Mouse (Mus musculus): ENCODE results near the gene Gm44502. TPM values are rescaled to one million over a fixed set of nuclear protein-coding genes. Genes with fewer than 3 reads are reported as not detected.

The Gm44502 gene
- polyA plus RNA-seq, 1 experiment from 2014 or later: 0.19 TPM

DNA sequence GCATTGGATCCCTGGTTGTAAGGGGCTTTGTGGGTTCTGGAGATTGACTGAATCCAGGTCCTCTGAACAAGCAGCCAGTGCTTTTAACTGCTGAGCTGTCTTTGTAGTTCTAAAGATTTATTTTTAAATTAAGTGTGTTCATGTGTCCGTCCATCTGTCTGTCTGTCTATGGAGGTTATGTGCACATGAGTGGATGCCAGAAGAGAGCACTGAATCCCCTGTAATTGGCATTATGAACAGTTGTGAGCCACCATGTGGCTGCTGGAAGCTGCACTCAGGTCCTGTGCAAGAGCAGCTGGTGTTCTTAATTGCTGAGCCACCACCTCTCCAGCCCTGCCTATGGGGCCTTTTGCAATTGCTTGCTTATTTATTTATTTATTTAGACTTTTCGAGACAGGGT is 31.4 kb downstream of the Gm44502 start:
- Histone ChIP-seq H3K4me2 (ENCODE audit: low read depth, low read length) (no peak overlapping the region), H3K27me3 (ENCODE audit: control insufficient read depth, insufficient read depth, low read depth, low read length) (no peaks in the 10 kb centered on the region), H3K36me3 (ENCODE audit: control insufficient read depth, insufficient read depth) (no peaks in the 10 kb centered on the region), H3K9ac (ENCODE audit: low read depth, low read length) (no peak overlapping the region), H3K9me3 (replicated peaks; ENCODE audit: control insufficient read depth, low read length) (no peaks in the 10 kb centered on the region), H3K27ac (ENCODE audit: low read length) (no peak overlapping the region), H3K4me3 (ENCODE audit: low read depth, low read length) (no peak overlapping the region), H3K4me1 (ENCODE audit: control insufficient read depth, low read depth, low read length) (no peaks in the 10 kb centered on the region; the same call in 1 of the 2 replicates)
- WGBS (ENCODE audit: insufficient replicate concordance): 60% methylated on average over 2 of the region's 2 CpGs
- no peak for ATAC-seq (ENCODE audit: low read depth)

DNA sequence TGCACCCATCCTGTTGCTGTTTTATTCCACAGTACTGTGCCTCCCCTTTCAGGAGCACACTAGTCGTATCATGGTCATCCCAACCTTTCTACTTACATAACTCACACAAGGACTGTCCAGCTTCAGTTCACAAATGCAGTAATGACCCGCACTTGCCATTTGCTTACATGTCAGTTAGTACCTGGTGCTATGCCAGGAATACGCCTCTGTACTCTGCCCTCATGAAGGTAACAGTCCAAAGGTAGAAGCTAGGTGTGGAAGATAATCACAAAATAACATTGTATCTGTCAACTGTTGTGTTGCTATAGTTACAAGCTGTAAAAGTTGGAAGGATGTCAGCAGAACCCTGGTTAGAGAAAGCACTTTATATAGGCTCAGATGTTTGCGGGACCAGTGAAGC is 32.6 kb downstream of the Gm44502 start:
- no peak overlapping the region for H3K9ac ChIP-seq (ENCODE audit: low read depth, low read length)
- H3K36me3 ChIP-seq (ENCODE audit: control insufficient read depth, insufficient read depth): no peaks in the 10 kb centered on the region
- peak; percentile 84 for ATAC-seq (ENCODE audit: low read depth)
- H3K4me2 ChIP-seq (ENCODE audit: low read depth, low read length): no peak overlapping the region
- no peaks in the 10 kb centered on the region for H3K27me3 ChIP-seq (ENCODE audit: control insufficient read depth, insufficient read depth, low read depth, low read length)
- H3K4me1 ChIP-seq (ENCODE audit: control insufficient read depth, low read depth, low read length): no peaks in the 10 kb centered on the region; the same call in 1 of the 2 replicates
- H3K27ac ChIP-seq (ENCODE audit: low read length): no peak overlapping the region
- no peaks in the 10 kb centered on the region for H3K9me3 ChIP-seq (replicated peaks; ENCODE audit: control insufficient read depth, low read length)
- 60% methylated on average over 4 of the region's 4 CpGs for WGBS (ENCODE audit: insufficient replicate concordance)
- H3K4me3 ChIP-seq (ENCODE audit: low read depth, low read length): no peak overlapping the region

DNA sequence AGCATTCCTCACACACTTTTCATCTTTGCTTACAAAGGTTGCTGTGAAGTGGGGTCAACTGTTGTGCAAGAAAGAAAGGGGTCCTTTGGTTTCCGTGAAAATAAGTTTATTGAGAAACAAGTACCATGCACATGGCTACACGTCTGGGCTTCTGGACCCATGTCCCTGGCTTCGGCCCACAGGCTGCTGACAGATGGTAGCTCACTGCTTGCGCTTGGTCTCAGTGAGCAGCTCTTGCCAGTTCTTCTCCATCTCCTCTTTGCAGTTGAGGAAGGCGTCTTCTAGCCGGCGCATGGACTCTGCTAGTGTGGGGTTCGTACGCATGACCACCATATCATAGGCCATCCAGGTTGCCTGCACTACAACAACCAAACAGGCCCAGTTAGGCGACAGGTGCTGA is 39.4 kb downstream of the Gm44502 start:
- Histone ChIP-seq H3K9me3 (replicated peaks; ENCODE audit: control insufficient read depth, low read length) (no peaks in the 10 kb centered on the region), H3K4me2 (ENCODE audit: low read depth, low read length) (no peak overlapping the region), H3K27me3 (ENCODE audit: control insufficient read depth, insufficient read depth, low read depth, low read length) (no peaks in the 10 kb centered on the region), H3K4me1 (ENCODE audit: control insufficient read depth, low read depth, low read length) (no peaks in the 10 kb centered on the region), H3K9ac (ENCODE audit: low read depth, low read length) (no peak overlapping the region), H3K27ac (ENCODE audit: low read length) (no peak overlapping the region), H3K36me3 (ENCODE audit: control insufficient read depth, insufficient read depth) (no peaks in the 10 kb centered on the region), H3K4me3 (ENCODE audit: low read depth, low read length) (no peak overlapping the region)
- no peak for ATAC-seq (ENCODE audit: low read depth)
- WGBS (ENCODE audit: insufficient replicate concordance): 78% methylated on average over 10 of the region's 10 CpGs

DNA sequence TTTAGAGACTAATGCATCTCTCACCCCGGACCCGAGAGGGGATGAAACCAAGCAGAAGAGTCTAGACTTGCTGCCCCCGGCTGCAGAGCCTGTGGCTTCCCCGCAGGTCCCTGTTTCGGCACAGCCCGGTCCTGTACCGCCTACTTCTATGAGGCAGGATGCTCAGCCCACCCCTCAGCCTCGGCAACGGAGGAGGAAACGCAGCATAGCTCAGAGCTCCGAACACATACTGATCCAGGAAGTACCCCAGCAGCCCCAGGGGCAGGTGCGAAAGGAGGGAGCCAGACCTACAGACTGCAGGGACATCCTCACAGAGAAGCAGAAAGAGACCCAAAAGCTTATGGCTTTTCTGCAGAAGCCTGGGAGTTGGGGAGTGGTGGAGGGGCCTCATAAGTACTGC is 42.4 kb downstream of the Gm44502 start:
- no peak for ATAC-seq (ENCODE audit: low read depth)
- Histone ChIP-seq H3K4me2 (ENCODE audit: low read depth, low read length) (no peak overlapping the region), H3K36me3 (ENCODE audit: control insufficient read depth, insufficient read depth) (no peaks in the 10 kb centered on the region), H3K27ac (ENCODE audit: low read length) (no peak overlapping the region), H3K27me3 (ENCODE audit: control insufficient read depth, insufficient read depth, low read depth, low read length) (no peaks in the 10 kb centered on the region), H3K4me1 (ENCODE audit: control insufficient read depth, low read depth, low read length) (no peaks in the 10 kb centered on the region), H3K4me3 (ENCODE audit: low read depth, low read length) (no peak overlapping the region), H3K9me3 (replicated peaks; ENCODE audit: control insufficient read depth, low read length) (no peaks in the 10 kb centered on the region), H3K9ac (ENCODE audit: low read depth, low read length) (no peak overlapping the region)
- whole genome bisulfite sequencing (ENCODE audit: insufficient replicate concordance): 35% methylated on average over 12 of the region's 12 CpGs

DNA sequence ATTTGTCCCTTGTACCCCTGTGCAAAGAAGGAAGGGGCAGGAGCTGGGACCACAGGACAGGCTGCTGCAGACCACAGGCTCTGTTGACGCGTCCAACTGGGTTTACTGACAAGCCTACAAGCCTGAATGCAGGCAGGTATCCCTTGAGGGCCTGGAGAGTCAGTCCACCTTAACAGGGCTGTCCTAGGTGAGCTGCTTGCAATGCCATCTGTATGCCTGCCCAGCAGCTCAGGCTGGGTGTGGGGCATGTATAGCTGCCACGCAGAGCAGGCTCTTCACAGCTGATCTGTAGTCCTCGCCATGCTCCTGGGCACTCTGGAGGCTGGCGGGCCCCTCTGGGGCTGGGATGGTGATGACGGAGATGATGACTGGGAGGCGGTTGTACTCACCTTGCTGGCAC is 44.9 kb downstream of the Gm44502 start, which contains the start of gene Klhdc7b:
Klhdc7b (plus strand) TSS at position 301 of the 400 bp plus-strand sequence.
- Histone ChIP-seq H3K27me3 (ENCODE audit: control insufficient read depth, insufficient read depth, low read depth, low read length) (peaks cover under 1% of the 10 kb centered on the region), H3K27ac (ENCODE audit: low read length) (no peak within 1 kb of the TSS), H3K4me3 (ENCODE audit: low read depth, low read length) (no peak within 1 kb of the TSS), H3K9me3 (replicated peaks; ENCODE audit: control insufficient read depth, low read length) (no peaks in the 10 kb centered on the region), H3K36me3 (ENCODE audit: control insufficient read depth, insufficient read depth) (no peaks in the 10 kb centered on the region), H3K9ac (ENCODE audit: low read depth, low read length) (no peak within 1 kb of the TSS), H3K4me1 (ENCODE audit: control insufficient read depth, low read depth, low read length) (peaks cover under 1% of the 10 kb centered on the region; the same call in 1 of the 2 replicates), H3K4me2 (ENCODE audit: low read depth, low read length) (no peak within 1 kb of the TSS)
- 74% methylated on average over 7 of the region's 7 CpGs for WGBS (ENCODE audit: insufficient replicate concordance)
- no peak for ATAC-seq (ENCODE audit: low read depth)

DNA sequence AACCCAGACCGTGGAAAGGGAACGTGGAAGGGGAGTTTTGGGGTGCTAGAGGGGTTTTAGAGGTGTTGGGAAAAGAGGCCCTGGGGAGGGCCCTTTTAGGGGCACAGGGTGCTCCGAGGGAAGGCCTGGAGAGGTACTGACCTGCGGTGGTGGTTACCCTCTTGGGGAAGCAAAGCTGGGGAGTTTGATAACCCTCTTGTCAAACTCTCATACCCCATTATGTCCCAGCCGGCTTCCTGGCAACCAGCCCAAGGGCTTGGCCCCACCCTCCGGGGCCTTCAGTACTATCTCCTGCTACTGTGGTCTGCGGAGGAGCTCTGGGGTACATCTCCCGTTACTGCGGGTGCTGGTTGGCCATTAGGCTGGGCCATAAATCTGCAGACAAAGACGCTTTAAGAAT is 50.1 kb downstream of the Gm44502 start:
- Histone ChIP-seq H3K36me3 (ENCODE audit: control insufficient read depth, insufficient read depth) (no peaks in the 10 kb centered on the region), H3K9me3 (replicated peaks; ENCODE audit: control insufficient read depth, low read length) (no peaks in the 10 kb centered on the region), H3K4me2 (ENCODE audit: low read depth, low read length) (peak overlapping the region; percentile 71), H3K27ac (ENCODE audit: low read length) (no peak overlapping the region), H3K27me3 (ENCODE audit: control insufficient read depth, insufficient read depth, low read depth, low read length) (peaks cover 34% of the 10 kb centered on the region), H3K9ac (ENCODE audit: low read depth, low read length) (0 out of 2 replicates have a peak overlapping the region, but pooled peaks have one; percentile 11), H3K4me3 (ENCODE audit: low read depth, low read length) (peak overlapping the region; percentile 52), H3K4me1 (ENCODE audit: control insufficient read depth, low read depth, low read length) (peaks cover 23% of the 10 kb centered on the region)
- peak; percentile 63 for ATAC-seq (ENCODE audit: low read depth)
- WGBS (ENCODE audit: insufficient replicate concordance): 7% methylated on average over 10 of the region's 10 CpGs

DNA sequence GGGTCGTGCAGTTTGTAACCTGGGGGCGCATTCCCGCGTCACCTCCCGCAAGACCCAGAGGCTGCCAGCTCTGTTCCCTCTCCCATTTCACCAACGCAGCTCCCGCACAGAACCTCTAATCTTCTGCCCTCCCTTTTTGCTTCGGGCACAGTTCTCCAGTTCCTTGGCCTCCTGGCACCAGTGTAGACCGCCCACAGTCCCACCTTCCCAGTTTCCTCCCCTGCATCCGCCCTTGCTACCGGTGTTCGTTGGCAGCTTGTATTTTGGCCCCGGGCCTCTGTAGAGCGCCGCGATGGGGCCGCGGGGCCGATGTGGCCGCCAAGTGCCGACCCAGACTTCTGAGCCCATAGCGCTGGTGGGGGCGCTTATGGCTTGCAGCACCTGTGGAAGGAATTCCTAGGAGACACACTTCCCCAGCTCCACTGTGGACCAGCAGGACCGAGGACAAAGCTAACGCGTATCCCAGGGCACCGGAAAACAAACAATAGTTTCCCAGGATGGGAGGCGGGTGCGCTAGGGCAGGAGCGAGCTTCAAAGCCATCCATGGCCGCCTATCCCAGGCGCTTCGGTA is 50.6 kb downstream of the Gm44502 start, which contains the start of gene Odf3b:
Odf3b (minus strand) TSS at position 452 of the 571 bp plus-strand sequence.
- H3K27me3 ChIP-seq (ENCODE audit: control insufficient read depth, insufficient read depth, low read depth, low read length): peaks cover 34% of the 10 kb centered on the region
- no peaks in the 10 kb centered on the region for H3K36me3 ChIP-seq (ENCODE audit: control insufficient read depth, insufficient read depth)
- peak within 1 kb of the TSS; percentile 71 for H3K4me2 ChIP-seq (ENCODE audit: low read depth, low read length)
- ATAC-seq (ENCODE audit: low read depth): peak; percentile 16; the same call in 1 of the 2 replicates
- no peak within 1 kb of the TSS for H3K27ac ChIP-seq (ENCODE audit: low read length)
- H3K4me1 ChIP-seq (ENCODE audit: control insufficient read depth, low read depth, low read length): peaks cover 28% of the 10 kb centered on the region
- H3K4me3 ChIP-seq (ENCODE audit: low read depth, low read length): peak within 1 kb of the TSS; percentile 52
- H3K9ac ChIP-seq (ENCODE audit: low read depth, low read length): peak within 1 kb of the TSS; percentile 45
- no peaks in the 10 kb centered on the region for H3K9me3 ChIP-seq (replicated peaks; ENCODE audit: control insufficient read depth, low read length)
- WGBS (ENCODE audit: insufficient replicate concordance): under 1% methylated on average over 33 of the region's 33 CpGs

DNA sequence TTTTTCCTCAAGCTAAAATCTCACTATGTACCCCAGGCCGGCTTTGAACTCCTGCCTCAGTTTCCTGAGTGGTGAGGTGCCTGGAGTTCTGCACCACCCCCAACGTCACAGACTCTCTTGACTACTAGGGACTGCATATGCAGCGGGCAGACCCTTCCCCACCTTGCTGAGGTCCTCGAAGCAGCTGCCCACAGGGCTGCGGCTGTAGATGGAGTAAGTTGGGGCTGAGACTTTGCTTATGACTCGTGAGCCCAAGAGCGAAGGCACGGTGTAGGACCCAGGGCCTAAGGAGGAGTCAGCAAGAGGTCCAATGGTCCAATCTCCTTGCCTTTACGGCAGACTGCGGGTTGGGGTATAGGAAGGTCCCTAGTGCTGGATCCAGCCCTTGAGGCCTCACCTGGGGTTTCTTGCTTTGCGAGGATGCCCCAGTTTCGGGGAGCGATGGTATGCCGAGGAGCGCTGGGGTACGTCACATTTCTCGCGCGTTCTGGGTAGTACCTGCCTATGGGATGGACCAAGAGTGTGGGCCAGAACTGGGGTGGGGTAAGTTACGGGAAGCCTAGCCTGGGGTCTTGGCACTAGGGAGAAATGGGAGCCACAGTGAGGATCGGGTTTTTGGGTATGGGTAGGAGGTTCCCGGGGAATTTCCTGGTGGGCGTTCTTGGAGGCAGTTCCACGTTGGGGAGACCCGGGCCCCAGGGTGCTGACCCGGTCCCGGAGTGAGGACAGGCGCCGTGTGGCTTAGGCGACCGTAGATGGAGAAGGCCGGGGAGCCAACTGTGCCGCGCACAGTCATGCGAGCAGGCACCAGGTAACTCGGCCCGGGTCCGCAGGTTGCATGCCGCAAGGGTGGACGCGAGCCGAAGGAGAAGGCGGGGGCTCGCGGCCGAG is 51.3 kb downstream of the Gm44502 start:
- no peak for ATAC-seq (ENCODE audit: low read depth)
- H3K4me2 ChIP-seq (ENCODE audit: low read depth, low read length): peak overlapping the region; percentile 71
- peak overlapping the region; percentile 52 for H3K4me3 ChIP-seq (ENCODE audit: low read depth, low read length)
- H3K27ac ChIP-seq (ENCODE audit: low read length): no peak overlapping the region
- H3K36me3 ChIP-seq (ENCODE audit: control insufficient read depth, insufficient read depth): no peaks in the 10 kb centered on the region
- H3K27me3 ChIP-seq (ENCODE audit: control insufficient read depth, insufficient read depth, low read depth, low read length): peaks cover 34% of the 10 kb centered on the region
- H3K4me1 ChIP-seq (ENCODE audit: control insufficient read depth, low read depth, low read length): peaks cover 29% of the 10 kb centered on the region
- 19% methylated on average over 46 of the region's 46 CpGs for WGBS (ENCODE audit: insufficient replicate concordance)
- no peaks in the 10 kb centered on the region for H3K9me3 ChIP-seq (replicated peaks; ENCODE audit: control insufficient read depth, low read length)
- peak overlapping the region; percentile 45; the same call in 1 of the 2 replicates for H3K9ac ChIP-seq (ENCODE audit: low read depth, low read length)

DNA sequence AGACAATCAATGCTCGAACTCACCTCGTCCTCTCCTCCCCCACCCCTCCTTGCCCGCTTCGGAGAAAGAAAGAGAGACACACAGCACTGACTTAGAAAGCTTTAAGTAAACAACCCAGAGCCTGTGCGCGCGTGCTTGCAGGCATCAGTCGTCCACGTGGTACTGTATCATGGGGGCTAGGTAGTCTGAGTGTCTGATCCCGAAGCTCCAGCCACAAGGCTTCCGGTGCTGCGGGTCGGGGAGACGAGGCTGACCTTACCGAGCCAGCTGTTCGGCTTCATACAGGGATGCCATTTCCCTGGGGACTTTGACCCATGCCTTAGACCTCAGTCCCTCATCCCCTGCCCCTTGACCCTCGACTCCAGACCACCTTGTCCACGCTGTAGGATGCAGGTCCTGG is 52.1 kb downstream of the Gm44502 start:
- Histone ChIP-seq H3K36me3 (ENCODE audit: control insufficient read depth, insufficient read depth) (peaks cover 3% of the 10 kb centered on the region), H3K4me3 (ENCODE audit: low read depth, low read length) (no peak overlapping the region), H3K27ac (ENCODE audit: low read length) (no peak overlapping the region), H3K4me1 (ENCODE audit: control insufficient read depth, low read depth, low read length) (peaks cover 34% of the 10 kb centered on the region), H3K27me3 (ENCODE audit: control insufficient read depth, insufficient read depth, low read depth, low read length) (peaks cover 34% of the 10 kb centered on the region), H3K9me3 (replicated peaks; ENCODE audit: control insufficient read depth, low read length) (no peaks in the 10 kb centered on the region), H3K4me2 (ENCODE audit: low read depth, low read length) (no peak overlapping the region), H3K9ac (ENCODE audit: low read depth, low read length) (no peak overlapping the region)
- WGBS (ENCODE audit: insufficient replicate concordance): 14% methylated on average over 18 of the region's 18 CpGs
- no peak for ATAC-seq (ENCODE audit: low read depth)

Measured in liver, embryonic 16.5 days (tissue).